Mouse (Mus musculus) spleen, postnatal 4 days (tissue): ENCODE measurements around the gene Gm28051.

Experiments
- DNase-seq, 2 experiments: peaks; one replicate each; pipeline ENCODE4 v3.0.0; 2022; ENCODE audit warnings: low spot score in 2 of 2

Gm28051 gene

DNA sequence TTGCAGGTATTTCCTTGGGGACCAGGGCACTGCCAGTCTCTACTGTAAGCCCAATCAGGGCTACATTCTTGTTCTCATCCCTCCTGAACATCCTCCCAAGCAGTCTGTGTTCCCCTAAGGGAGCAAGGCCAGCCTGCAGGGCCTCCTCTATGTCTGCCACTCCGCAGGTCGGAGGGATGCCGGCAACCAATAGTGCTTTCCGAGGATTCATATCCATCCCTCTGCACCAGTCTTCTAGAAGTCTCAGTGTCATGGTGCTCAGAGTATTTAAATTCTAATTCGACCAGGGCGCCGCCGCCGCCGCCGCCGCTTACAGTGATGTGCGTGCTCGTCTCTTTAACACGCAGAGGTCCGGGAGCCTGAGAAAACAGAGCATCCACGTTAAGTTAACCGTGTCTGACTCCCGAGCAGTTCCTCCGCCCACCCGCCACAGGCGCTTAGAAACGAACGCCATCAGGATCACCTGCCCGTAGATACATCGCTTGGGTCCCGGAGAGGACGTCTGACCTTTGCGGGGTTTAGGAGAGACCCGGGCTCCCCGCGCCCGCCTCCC is 14.5 kb downstream of the Gm28051 start:
- no peak for DNase-seq

GRCm38 (mm10) chr12:102742056-102742455 is 15.5 kb downstream of the Gm28051 start:
- DNase-seq, result no peak

DNA sequence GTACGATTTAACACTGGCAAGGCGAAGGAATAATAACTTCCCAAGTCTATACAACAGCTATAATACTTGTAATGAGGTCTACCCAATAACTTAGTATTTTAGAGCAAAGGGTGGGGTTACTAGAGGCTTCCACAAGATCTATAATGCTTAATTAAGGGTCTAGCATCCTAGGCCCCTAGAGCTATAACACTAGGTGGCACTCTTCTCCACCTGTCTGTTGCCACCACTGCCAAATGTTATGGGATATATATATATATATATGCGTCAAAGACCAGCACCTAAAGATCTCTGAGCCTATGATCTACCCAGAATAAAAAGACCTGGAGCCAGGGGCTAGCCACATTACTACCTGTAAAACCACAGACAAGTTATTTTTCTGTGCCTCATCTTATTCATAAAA is 17.3 kb downstream of the Gm28051 start:
- DNase-seq, result no peak

DNA sequence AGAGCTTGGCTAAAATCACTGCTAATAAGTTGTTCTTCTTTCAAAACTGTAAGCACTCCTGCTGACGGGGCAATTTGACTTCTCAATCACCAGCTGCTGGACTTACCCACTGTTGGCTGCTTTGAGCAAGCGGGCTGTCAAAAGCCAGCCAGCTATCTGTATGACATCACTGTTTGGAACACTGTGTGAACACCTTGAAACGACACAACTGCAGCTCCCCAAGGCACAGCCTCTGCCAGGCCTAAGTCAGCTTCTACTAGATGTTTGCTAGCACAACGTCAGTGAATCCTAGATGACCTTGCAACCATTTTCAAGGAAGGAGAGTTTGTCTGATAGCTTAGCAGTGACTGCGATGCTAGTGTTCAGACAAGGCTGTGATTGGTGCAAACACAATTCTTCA is 18.5 kb downstream of the Gm28051 start:
- DNase-seq, result no peak

DNA sequence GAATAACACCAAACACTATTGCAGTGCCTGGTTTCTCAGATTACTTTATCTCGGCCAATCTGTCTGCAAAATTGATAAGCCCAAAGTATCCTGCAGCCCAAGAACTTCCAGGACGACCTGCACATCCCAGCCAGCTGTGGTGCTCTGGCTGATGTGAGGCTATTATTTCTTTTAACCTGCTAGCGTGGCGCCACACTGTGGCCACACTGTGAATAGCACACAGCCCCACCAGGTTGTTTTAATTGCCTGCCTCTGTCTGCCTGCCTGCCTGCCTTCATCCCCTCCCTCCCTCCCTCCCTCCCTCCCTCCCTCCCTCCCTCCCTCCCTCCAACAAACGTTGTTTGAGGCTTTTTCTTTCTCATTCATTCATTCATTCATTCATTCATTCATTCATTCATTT is 24.2 kb downstream of the Gm28051 start:
- peak; percentile 68 to 87 for DNase-seq

DNA sequence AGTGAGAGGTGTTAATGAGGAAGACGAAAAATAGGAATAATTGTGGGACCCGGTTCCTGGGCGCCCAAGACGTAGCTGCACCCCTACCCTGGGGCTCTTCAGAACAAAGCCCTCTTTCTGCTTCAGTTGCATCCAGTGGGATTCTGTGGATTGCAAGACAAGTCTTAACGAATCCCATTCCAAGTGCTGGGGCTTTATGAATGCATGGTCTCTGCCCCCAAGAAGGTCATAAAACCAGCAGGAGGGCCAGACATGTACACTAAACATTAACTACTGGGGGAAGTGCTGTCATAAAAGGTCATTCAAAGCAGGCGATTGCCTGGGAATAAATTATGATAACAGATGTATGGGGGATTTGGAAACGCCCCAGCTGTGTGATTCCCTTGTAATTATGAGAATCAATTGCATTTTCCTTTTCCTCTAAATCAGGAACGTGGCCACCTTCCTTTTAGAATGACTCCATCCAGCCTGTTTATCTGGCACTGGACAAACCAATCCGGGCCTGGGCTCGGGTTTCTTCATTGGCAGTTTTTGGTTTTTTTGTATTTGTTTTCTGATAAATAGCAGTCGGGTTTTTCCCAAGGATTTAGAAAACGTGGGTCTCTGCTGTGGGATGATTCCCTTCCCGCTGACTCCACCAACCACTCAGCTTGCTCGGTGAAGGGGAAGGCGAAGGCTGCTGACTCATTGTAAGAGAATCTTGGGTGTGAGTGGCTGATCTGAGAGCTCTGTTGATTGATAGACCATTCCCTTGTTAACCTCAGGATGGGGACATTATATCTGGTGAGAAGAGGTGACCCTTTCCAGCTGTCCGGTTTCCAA is 26.6 kb downstream of the Gm28051 start:
- DNase-seq, result no peak

- DNase-seq, result peak; percentile 49 to 71
These were observed 27.4 kb downstream of the Gm28051 start for GRCm38 (mm10) chr12:102729855-102730797.

- DNase-seq, result no peak
These were observed 31.8 kb downstream of the Gm28051 start for GRCm38 (mm10) chr12:102725761-102726175.

DNA sequence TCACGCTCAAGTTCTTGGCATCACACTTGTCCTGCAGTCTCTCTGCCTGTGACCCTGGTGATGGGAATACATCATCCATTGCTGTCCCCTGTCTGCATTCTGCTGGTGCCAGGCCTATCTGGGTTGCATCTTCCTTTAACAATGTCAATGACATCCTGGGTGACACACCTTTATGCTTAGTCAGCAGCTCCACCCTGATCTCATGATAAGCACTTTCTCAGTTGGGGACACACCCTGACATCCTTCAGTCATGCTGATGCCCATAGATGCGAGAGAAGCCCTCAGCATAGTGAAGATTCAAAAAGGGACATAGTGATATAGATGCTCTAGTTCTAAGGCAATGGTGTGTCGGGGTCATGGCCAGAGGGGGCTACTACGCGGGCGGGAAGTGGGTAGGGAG is 32.4 kb downstream of the Gm28051 start:
- no peak for DNase-seq

DNA sequence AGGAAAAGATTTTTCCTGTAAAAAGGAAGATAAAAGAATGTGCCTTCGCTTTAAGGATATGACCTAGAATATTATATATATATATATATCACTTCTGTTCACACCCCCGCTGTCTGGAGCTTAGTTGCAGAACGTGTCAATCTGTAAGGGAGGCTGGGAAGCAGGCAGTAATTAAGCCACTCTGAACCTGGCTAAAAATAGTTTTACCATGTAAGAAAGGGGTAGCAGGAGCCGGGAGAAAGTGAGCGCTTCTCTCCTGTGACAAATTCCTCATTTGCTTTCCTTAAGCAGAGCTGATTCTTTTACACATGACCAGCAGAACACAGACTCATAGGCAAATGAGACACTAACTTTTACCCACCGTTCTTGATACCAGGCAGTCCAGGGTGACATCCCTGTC is 33.7 kb downstream of the Gm28051 start:
- DNase-seq, result no peak

GRCm38 (mm10) chr12:102722966-102723365 is 34.6 kb downstream of the Gm28051 start:
- DNase-seq, result no peak

GRCm38 (mm10) chr12:102722451-102722850 is 35.1 kb downstream of the Gm28051 start:
- no peak for DNase-seq

DNA sequence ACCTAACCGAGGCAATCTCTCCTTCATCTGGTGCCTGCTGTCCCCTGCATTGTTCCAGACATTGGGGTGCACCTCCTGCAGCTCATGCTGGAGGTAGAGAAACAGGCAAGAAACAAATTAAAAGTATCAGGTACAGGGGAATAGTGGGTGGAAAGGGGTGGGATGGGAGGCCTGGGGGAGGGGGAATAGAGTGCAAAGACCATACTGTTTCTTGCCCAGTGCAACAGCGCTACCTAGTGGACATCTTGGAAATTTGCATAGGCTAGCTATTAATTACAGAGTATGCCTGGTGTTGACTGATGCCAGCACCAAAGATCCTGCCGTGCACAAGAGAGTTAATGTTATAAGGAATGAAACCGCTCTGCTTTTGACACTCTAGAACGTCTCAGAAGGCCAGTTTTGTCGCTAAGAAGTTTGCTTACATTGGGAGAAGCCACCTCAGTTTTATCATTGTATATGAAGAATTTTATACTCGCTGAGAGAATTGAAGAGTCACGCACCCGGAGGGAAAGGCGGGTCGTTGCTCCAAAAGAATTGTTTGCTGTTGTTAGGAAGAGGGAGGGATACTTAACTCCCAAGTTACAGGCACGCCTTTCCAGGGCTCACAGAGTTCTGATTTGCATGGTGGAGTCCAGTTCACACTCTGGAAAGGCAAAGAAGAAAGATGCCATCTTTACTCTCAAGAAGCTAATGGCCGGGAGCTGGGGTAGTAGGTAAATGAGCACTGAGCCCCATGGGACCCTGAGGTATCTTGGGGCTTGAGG is 37.8 kb downstream of the Gm28051 start:
- no peak for DNase-seq

GRCm38 (mm10) chr12:102714654-102715395 is 42.7 kb downstream of the Gm28051 start:
- DNase-seq, result no peak

- DNase-seq, result no peak
These were observed 43.4 kb downstream of the Gm28051 start for GRCm38 (mm10) chr12:102714116-102714515.

DNA sequence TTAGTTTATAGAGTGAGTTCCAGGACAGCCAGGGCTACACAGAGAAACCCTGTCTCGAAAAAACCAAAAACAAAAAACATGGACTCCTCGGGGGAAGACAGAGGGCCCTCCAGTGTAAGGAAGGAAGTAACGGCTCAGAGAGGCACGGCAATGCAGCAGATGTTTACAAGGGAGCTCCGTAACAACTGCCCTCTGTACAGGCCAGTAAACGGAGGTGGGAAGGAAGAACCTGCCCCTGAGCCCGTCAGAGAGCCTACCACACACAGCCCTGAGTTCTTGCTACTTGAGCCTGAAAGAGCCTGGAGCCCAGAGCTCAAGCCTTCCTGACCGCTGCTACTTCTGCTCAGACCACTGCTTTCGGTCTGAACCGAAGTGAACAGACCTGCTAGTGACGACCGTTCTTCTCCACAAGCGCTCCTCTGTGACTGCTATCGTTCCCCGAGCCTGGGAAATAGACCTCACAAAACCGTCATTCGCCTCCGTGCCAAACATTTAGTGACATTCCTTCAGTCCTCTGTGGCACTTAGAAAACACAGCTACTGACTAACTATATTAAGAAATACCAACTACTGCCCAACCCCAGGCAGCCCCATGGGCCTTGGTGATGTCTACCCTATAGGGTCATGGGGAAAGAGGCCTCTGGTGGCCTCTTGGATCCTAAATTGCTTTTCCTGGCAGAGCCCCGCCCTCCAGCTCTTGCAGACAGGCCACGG is 44.3 kb downstream of the Gm28051 start:
- DNase-seq, result no peak

GRCm38 (mm10) chr12:102710851-102711375 is 46.7 kb downstream of the Gm28051 start:
- DNase-seq, result no peak

- DNase-seq, result no peak
These were observed 47.7 kb downstream of the Gm28051 start for GRCm38 (mm10) chr12:102709896-102710295.

- DNase-seq, result no peak
These were observed 49.3 kb downstream of the Gm28051 start for GRCm38 (mm10) chr12:102708220-102708619.
